Mouse (Mus musculus) midbrain, embryonic 15.5 days (tissue): ENCODE measurements around the gene Myl12a. TPM values are rescaled to one million over a fixed set of nuclear protein-coding genes. Genes with fewer than 3 reads are reported as not detected.
A peak's percentile ranks its signal among the peaks of the same experiment; 100 is the strongest.

Experiments used
- ATAC-seq: fragments of 200-750 bp; cut with Nextera tagmentation; replicated peaks from 2 replicates; pipeline ENCODE4 v1.8.0; 2017; ENCODE audit warnings: moderate TSS enrichment
- H3K27ac ChIP-seq: fragments of 300-500 bp; sonication (generic); 2 replicates; pipeline ENCODE4 v1.5.1; 2015; ENCODE audit warnings: mild to moderate bottlenecking, inconsistent platforms
- H3K27me3 ChIP-seq: fragments of 300-500 bp; sonication (generic); replicated peaks from 2 replicates; pipeline ENCODE4 v1.6.1; 2015; ENCODE audit warnings: inconsistent platforms
- H3K36me3 ChIP-seq: fragments of 300-500 bp; sonication (generic); replicated peaks from 2 replicates; pipeline ENCODE4 v1.6.1; 2015; ENCODE audit warnings: inconsistent platforms
- H3K4me1 ChIP-seq: fragments of 300-500 bp; sonication (generic); 2 replicates; pipeline ENCODE4 v1.6.1; 2015; ENCODE audit warnings: inconsistent platforms
- H3K4me2 ChIP-seq: fragments of 300-500 bp; sonication (generic); 2 replicates; pipeline ENCODE4 v1.6.1; 2015; ENCODE audit warnings: inconsistent platforms, mild to moderate bottlenecking, moderate library complexity
- H3K4me3 ChIP-seq: fragments of 300-500 bp; sonication (generic); 2 replicates; pipeline ENCODE4 v1.5.1; 2015; ENCODE audit warnings: mild to moderate bottlenecking, inconsistent platforms
- H3K9ac ChIP-seq: fragments of 300-500 bp; sonication (generic); 2 replicates; pipeline ENCODE4 v1.6.1; 2015; ENCODE audit warnings: mild to moderate bottlenecking, inconsistent platforms
- H3K9me3 ChIP-seq: fragments of 300-500 bp; sonication (generic); 2 replicates; pipeline ENCODE4 v1.6.1; 2016; ENCODE audit warnings: inconsistent platforms
- WGBS: fragments of 180-500 bp; shearing (Covaris S2); methylation state at CpG from one replicate; pipeline ENCODE4 v1.1.7; 2015; ENCODE audit warnings: mixed read lengths; 5-methylcytosine and 5-hydroxymethylcytosine counted together
- polyA plus RNA-seq: library from polyadenylated mRNA; unstranded; fragments of >200 nt; fragmentation: Nextera tagmentation; extraction: Ambion mirVana; gene quantifications from 2 replicates; pipeline ENCODE4 v1.2.1, GENCODE M21; 2015

Myl12a gene
- polyA plus RNA-seq, 1 experiment from 2014 or later, result 93.2 TPM

GRCm38 (mm10) chr17:71008676-71009075 lies 6.0 kb upstream of the Myl12a start:
- H3K36me3 ChIP-seq, result no peaks in the 10 kb centered on the region
- no peak overlapping the region for H3K27ac ChIP-seq
- 87% methylated on average over 3 of the region's 3 CpGs for WGBS

GRCm38 (mm10) chr17:71006976-71007375 lies 4.3 kb upstream of the Myl12a start:
- Histone ChIP-seq H3K9ac (no peak overlapping the region), H3K4me3 (no peak overlapping the region), H3K36me3 (no peaks in the 10 kb centered on the region), H3K4me2 (no peak overlapping the region), H3K27ac (no peak overlapping the region), H3K4me1 (peaks cover 5% of the 10 kb centered on the region), H3K9me3 (no peaks in the 10 kb centered on the region), H3K27me3 (no peaks in the 10 kb centered on the region)
- no peak for ATAC-seq
- WGBS, result 82% methylated on average over 5 of the region's 5 CpGs

More at GRCm38 (mm10) chr17:71008676-71009075, 6.0 kb upstream of the Myl12a start:
- Histone ChIP-seq H3K4me1 (no peaks in the 10 kb centered on the region), H3K9ac (no peak overlapping the region), H3K9me3 (no peaks in the 10 kb centered on the region), H3K4me2 (no peak overlapping the region), H3K27me3 (no peaks in the 10 kb centered on the region), H3K4me3 (no peak overlapping the region)
- no peak for ATAC-seq

DNA sequence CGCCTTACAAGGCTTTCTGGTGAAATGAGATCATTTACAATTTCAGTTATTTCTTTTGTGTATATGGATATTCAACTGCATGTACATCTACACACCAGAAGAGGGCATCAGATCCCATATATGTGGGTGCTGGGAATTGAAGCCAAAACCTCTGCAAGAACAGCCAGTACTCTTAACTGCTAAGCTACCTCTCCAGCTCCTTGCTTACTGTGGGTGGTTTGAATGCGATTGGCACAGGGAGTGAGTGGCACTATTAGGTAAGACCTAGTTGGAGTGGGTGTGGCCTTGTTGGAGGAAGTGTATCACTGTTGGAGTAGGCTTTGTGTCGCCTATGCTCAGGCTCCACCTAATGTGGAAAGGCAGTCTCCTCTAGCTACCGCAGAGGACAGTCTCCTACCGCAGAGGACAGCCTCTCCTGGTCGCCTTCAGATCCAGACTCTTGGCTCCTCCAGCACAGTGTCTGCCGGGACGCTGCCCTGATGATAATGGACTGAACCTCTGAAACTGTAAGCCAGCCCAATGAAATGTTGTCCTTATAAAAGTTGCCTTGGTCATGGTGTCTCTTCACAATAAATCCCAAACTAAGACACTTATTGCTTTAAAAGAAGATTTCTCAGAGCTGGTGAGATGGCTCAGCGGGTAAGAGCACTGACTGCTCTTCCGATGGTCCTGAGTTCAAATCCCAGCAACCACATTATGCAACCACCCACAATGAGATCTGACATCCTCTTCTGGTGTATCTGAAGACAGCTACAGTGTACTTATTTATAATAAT lies 1.7 kb upstream of the Myl12a start:
- WGBS, result 91% methylated on average over 10 of the region's 10 CpGs
- Histone ChIP-seq H3K9me3 (no peaks in the 10 kb centered on the region), H3K4me3 (no peak overlapping the region), H3K4me2 (no peak overlapping the region), H3K4me1 (peaks cover 13% of the 10 kb centered on the region), H3K27ac (no peak overlapping the region), H3K27me3 (no peaks in the 10 kb centered on the region), H3K9ac (no peak overlapping the region), H3K36me3 (no peaks in the 10 kb centered on the region)
- no peak for ATAC-seq

GRCm38 (mm10) chr17:71003721-71004120 lies 1.0 kb upstream of the Myl12a start:
- 93% methylated on average over 2 of the region's 2 CpGs for WGBS
- no peak for ATAC-seq
- Histone ChIP-seq H3K4me1 (peaks cover 13% of the 10 kb centered on the region), H3K9ac (no peak overlapping the region), H3K9me3 (no peaks in the 10 kb centered on the region), H3K27me3 (no peaks in the 10 kb centered on the region), H3K27ac (no peak overlapping the region), H3K4me2 (no peak overlapping the region), H3K36me3 (no peaks in the 10 kb centered on the region), H3K4me3 (no peak overlapping the region)

GRCm38 (mm10) chr17:71003112-71003511 lies 434 bp upstream of the Myl12a start:
- peaks cover 13% of the 10 kb centered on the region for H3K4me1 ChIP-seq
- H3K4me3 ChIP-seq, result peak overlapping the region; percentile 95
- H3K9me3 ChIP-seq, result no peaks in the 10 kb centered on the region
- 67% methylated on average over 4 of the region's 4 CpGs for WGBS
- no peak overlapping the region; the same call in 1 of the 2 replicates for H3K9ac ChIP-seq
- ATAC-seq, result no peak
- H3K36me3 ChIP-seq, result no peaks in the 10 kb centered on the region
- H3K4me2 ChIP-seq, result peak overlapping the region; percentile 75
- no peak overlapping the region for H3K27ac ChIP-seq
- H3K27me3 ChIP-seq, result no peaks in the 10 kb centered on the region

DNA sequence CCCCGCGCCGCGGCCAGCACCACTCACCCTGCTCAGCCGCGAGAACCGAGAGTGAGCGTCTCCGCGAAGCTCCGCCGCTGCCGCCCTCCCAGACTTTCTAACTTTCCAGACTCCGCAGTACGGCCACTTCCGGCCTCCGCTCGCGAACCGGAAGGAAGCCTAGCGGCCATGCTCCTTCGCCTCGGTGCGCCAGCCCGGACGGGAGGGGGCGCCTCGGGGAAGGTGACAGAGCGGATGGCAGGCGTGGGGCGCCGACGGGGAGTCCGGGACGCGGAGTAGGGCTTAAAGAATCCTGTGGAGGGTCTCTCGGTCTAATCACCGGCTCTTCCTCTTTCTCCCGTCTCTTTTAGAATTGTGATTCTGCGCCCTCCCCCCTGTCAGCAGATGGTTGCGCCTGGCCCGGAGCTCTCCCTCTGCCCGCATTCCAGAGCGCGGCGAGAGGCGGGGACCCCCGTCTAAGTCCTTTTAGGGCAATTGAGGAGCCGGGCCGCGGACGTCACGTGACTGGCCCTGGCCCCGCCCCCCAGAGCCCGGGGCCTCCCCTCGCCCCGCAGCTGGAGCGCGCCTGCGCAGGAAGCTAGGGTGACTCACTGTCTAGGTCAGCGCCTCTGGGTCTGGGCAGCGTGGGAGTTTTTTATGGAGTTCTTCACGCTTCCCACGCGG lies 466 bp downstream of the Myl12a start, which contains the start of gene Myom1:
TSS of gene Myom1 (plus strand) at position 553 of the 663 bp plus-strand sequence.
- peak; percentile 96 for ATAC-seq
- under 1% methylated on average over 65 of the region's 65 CpGs for WGBS
- H3K36me3 ChIP-seq, result no peaks in the 10 kb centered on the region
- peak within 1 kb of the TSS; percentile 95 for H3K27ac ChIP-seq
- H3K27me3 ChIP-seq, result no peaks in the 10 kb centered on the region
- peak within 1 kb of the TSS; percentile 60 for H3K9ac ChIP-seq
- peak within 1 kb of the TSS; percentile 95 for H3K4me3 ChIP-seq
- peak within 1 kb of the TSS; percentile 75 for H3K4me2 ChIP-seq
- H3K4me1 ChIP-seq, result peaks cover 13% of the 10 kb centered on the region
- H3K9me3 ChIP-seq, result no peaks in the 10 kb centered on the region

DNA sequence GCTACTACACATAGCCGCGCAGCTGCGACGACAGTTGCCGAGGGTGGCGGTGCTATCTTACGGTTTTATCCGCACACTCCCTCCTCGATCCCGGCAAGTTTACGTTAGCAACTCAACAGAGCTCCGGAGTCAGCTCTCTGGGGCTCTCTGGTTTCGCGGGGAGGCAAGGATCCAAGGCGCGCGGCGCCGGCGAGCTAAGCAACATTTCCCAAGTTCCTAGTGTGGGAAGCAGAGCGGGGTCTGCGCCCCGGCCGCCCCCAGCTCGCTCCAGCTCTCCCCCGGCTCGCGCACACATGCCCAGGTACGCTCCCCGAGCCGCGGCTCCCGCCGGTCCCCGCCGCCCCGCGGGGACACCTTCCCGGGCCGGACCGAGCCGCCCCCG lies 988 bp downstream of the Myl12a start:
- no peak; the same call in 1 of the 2 replicates for ATAC-seq
- H3K4me1 ChIP-seq, result peaks cover 13% of the 10 kb centered on the region
- H3K9ac ChIP-seq, result peak overlapping the region; percentile 60
- H3K36me3 ChIP-seq, result no peaks in the 10 kb centered on the region
- 1% methylated on average over 39 of the region's 43 CpGs for WGBS
- peak overlapping the region; percentile 95 for H3K4me3 ChIP-seq
- H3K27me3 ChIP-seq, result no peaks in the 10 kb centered on the region
- peak overlapping the region; percentile 75 for H3K4me2 ChIP-seq
- peak overlapping the region; percentile 95 for H3K27ac ChIP-seq
- H3K9me3 ChIP-seq, result no peaks in the 10 kb centered on the region

DNA sequence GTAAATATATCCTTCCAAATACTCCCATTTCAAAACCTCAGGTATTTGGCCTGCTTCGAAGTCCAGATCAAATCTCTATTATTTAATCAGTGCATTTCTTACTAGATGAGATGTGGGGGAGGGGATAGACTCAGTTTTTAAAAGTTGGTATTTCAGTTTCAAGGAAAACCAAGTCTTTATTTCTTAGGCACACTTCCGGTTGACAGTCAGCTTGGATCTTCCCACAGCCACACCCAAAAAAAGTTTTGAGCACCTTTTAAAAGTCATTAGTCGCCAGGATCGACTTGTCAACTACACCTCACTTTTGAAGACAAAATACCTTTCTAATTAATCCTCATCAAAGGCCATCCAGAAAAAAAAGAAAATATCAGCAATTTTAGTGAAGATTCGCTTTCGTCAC lies 1.6 kb downstream of the Myl12a start:
- 13% methylated on average over 6 of the region's 6 CpGs for WGBS
- Histone ChIP-seq H3K4me1 (peaks cover 13% of the 10 kb centered on the region), H3K36me3 (no peaks in the 10 kb centered on the region), H3K27me3 (no peaks in the 10 kb centered on the region), H3K9me3 (no peaks in the 10 kb centered on the region), H3K27ac (no peak overlapping the region; the same call in 1 of the 2 replicates), H3K9ac (no peak overlapping the region), H3K4me3 (peak overlapping the region; percentile 95), H3K4me2 (peak overlapping the region; percentile 75)
- no peak for ATAC-seq

GRCm38 (mm10) chr17:71000255-71000654 lies 2.4 kb downstream of the Myl12a start:
- WGBS, result 71% methylated on average over 2 of the region's 2 CpGs
- Histone ChIP-seq H3K4me3 (no peak overlapping the region), H3K9me3 (no peaks in the 10 kb centered on the region), H3K4me2 (no peak overlapping the region; the same call in 1 of the 2 replicates), H3K9ac (no peak overlapping the region), H3K36me3 (no peaks in the 10 kb centered on the region), H3K27ac (no peak overlapping the region), H3K27me3 (no peaks in the 10 kb centered on the region), H3K4me1 (peaks cover 13% of the 10 kb centered on the region)
- no peak for ATAC-seq

- no peaks in the 10 kb centered on the region for H3K27me3 ChIP-seq
- H3K9ac ChIP-seq, result no peak overlapping the region
- WGBS, result 80% methylated on average over 5 of the region's 5 CpGs
- H3K4me2 ChIP-seq, result no peak overlapping the region
- H3K36me3 ChIP-seq, result no peaks in the 10 kb centered on the region
- H3K4me3 ChIP-seq, result no peak overlapping the region
- peaks cover 13% of the 10 kb centered on the region for H3K4me1 ChIP-seq
- no peak overlapping the region for H3K27ac ChIP-seq
- no peak for ATAC-seq
- H3K9me3 ChIP-seq, result no peaks in the 10 kb centered on the region
Observed at GRCm38 (mm10) chr17:70999187-70999586, 3.5 kb downstream of the Myl12a start.

DNA sequence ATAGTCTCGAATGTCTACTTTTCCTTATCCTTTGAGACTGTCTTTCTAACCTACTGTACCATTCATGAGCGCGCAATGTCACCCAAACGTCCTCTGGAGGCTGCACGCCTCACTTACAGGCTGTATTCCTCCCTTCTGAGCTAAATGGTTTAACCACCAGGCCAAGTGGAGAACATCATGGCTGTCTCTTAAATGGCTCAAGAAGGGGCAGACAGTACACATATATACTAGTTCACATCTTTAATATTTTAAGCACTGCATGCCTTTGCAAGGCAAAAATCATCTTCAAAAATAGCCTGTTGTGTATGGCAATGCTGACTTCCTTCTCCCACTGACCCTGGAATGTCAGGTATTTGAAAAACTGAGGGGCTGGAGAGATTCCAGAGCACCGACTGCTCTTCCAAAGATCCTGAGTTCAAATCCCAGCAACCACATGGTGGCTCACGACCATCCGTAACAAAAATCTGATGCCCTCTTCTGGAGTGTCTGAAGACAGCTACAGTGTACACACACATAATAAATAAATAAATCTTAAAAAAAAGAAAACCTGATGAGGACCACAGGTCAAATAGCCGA lies 4.2 kb downstream of the Myl12a start:
- WGBS, result 84% methylated on average over 9 of the region's 9 CpGs
- ATAC-seq, result no peak
- H3K9ac ChIP-seq, result no peak overlapping the region
- no peak overlapping the region for H3K4me2 ChIP-seq
- H3K36me3 ChIP-seq, result no peaks in the 10 kb centered on the region
- peaks cover 13% of the 10 kb centered on the region for H3K4me1 ChIP-seq
- no peaks in the 10 kb centered on the region for H3K9me3 ChIP-seq
- H3K27me3 ChIP-seq, result no peaks in the 10 kb centered on the region
- no peak overlapping the region for H3K27ac ChIP-seq
- no peak overlapping the region for H3K4me3 ChIP-seq

GRCm38 (mm10) chr17:70997836-70998235 lies 4.8 kb downstream of the Myl12a start:
- H3K4me3 ChIP-seq, result no peak overlapping the region
- H3K9me3 ChIP-seq, result no peaks in the 10 kb centered on the region
- WGBS, result 85% methylated on average over 6 of the region's 6 CpGs
- H3K4me1 ChIP-seq, result peaks cover 10% of the 10 kb centered on the region
- H3K9ac ChIP-seq, result no peak overlapping the region
- H3K36me3 ChIP-seq, result no peaks in the 10 kb centered on the region
- ATAC-seq, result no peak
- no peaks in the 10 kb centered on the region for H3K27me3 ChIP-seq
- no peak overlapping the region for H3K27ac ChIP-seq
- no peak overlapping the region for H3K4me2 ChIP-seq
